Mouse (Mus musculus) bone marrow macrophage, adult 2 months (primary cell): ENCODE measurements around the gene Ltb4r2.

ENCODE experiments used
- CTCF ChIP-seq: IDR thresholded peaks from 2 replicates; pipeline ENCODE4 v1.5.1; 2012; ENCODE audit warnings: low read depth, mild to moderate bottlenecking, low read length, moderate library complexity
- POLR2A ChIP-seq: IDR thresholded peaks from 2 replicates; pipeline ENCODE4 v1.6.1; 2012; ENCODE audit warnings: mild to moderate bottlenecking, low read depth, low read length, borderline replicate concordance

GRCm38 (mm10) chr14:55714893-55715292, 46.3 kb upstream of the Ltb4r2 start:
- no peak for TF ChIP-seq POLR2A
- TF ChIP-seq CTCF = no peak
